Mouse (Mus musculus) liver, embryonic 14.5 days (tissue): Measurements from ENCODE around the gene Olfr597. TPM values are rescaled to one million over a fixed set of nuclear protein-coding genes. Genes with fewer than 3 reads are reported as not detected.

Experiments used
- ATAC-seq: fragments of 200-750 bp; cut with Nextera tagmentation; 2 replicates; pipeline ENCODE4 v1.8.0; 2017; ENCODE audit warnings: moderate number of reproducible peaks, mild to moderate bottlenecking, moderate library complexity; ENCODE audit not compliant: insufficient read depth
- DNase-seq, 3 experiments: peaks; one replicate each; pipeline ENCODE4 v3.0.0-alpha.2; 2012 to 2013; ENCODE audit warnings: low read depth in 3 of 3, low spot score in 3 of 3
- H3K27ac ChIP-seq: fragments of 300-500 bp; sonication (generic); 2 replicates; pipeline ENCODE4 v1.5.1; 2014; ENCODE audit warnings: moderate library complexity, mild to moderate bottlenecking, control low read depth, inconsistent platforms
- H3K27me3 ChIP-seq: fragments of 300-500 bp; sonication (generic); 2 replicates; pipeline ENCODE4 v1.6.1; 2014; ENCODE audit warnings: mild to moderate bottlenecking, low read length, moderate library complexity; ENCODE audit not compliant: control insufficient read depth, insufficient read depth
- H3K36me3 ChIP-seq: fragments of 300-500 bp; sonication (generic); replicated peaks from 2 replicates; pipeline ENCODE4 v1.6.1; 2014; ENCODE audit warnings: low read depth; ENCODE audit not compliant: control insufficient read depth, insufficient read depth
- H3K4me1 ChIP-seq, 2 experiments: fragments of 200-500 bp in 1 of 2; fragments of 300-500 bp in 1 of 2; sonication (generic) in 1 of 2; replicated peaks; 2 replicates each; pipeline ENCODE4 v1.6.1; 2012 to 2014; ENCODE audit warnings: antibody characterized with exemption in 1 of 2, inconsistent platforms in 1 of 2, low read length in 1 of 2; ENCODE audit not compliant: control insufficient read depth in 2 of 2, insufficient read depth in 2 of 2
- H3K4me2 ChIP-seq: fragments of 300-500 bp; sonication (generic); 2 replicates; pipeline ENCODE4 v1.6.1; 2014; ENCODE audit warnings: low read depth, mild to moderate bottlenecking, control low read depth, moderate library complexity
- H3K4me3 ChIP-seq, 2 experiments: fragments of 200-500 bp in 1 of 2; fragments of 300-500 bp in 1 of 2; sonication (generic) in 1 of 2; 2 replicates each; pipeline ENCODE4 v1.5.1; 2012 to 2014; ENCODE audit warnings: low read depth in 2 of 2, low read length in 2 of 2, mild to moderate bottlenecking in 2 of 2, control low read depth in 1 of 2, inconsistent platforms in 1 of 2, moderate library complexity in 1 of 2; ENCODE audit not compliant: insufficient read depth in 1 of 2
- H3K9ac ChIP-seq: fragments of 300-500 bp; sonication (generic); replicated peaks from 2 replicates; pipeline ENCODE4 v1.6.1; 2014; ENCODE audit warnings: mild to moderate bottlenecking, control low read depth, moderate library complexity
- H3K9me3 ChIP-seq: fragments of 300-500 bp; sonication (generic); 2 replicates; pipeline ENCODE4 v1.6.1; 2016; ENCODE audit warnings: low read length, mixed read lengths; ENCODE audit not compliant: control insufficient read depth
- CTCF ChIP-seq: IDR thresholded peaks from 2 replicates; pipeline ENCODE4 v1.5.1; 2016; ENCODE audit warnings: antibody characterized with exemption, low read depth, control low read depth
- EP300 ChIP-seq: IDR thresholded peaks from 2 replicates; pipeline ENCODE4 v1.6.1; 2016; ENCODE audit warnings: antibody characterized with exemption, low read depth
- WGBS: fragments of 180-500 bp; shearing (Covaris S2); extraction: QIAGEN DNeasy Blood & Tissue Kit; methylation state at CpG from one replicate; pipeline ENCODE4 v1.1.7; 2014; ENCODE audit not compliant: insufficient replicate concordance; 5-methylcytosine and 5-hydroxymethylcytosine counted together
- microRNA-seq: library from miRNA; unstranded; fragments of <30 nt; microRNA quantifications from one replicate; pipeline ENCODE4, GENCODE M21; 2016
- polyA plus RNA-seq, 2 experiments: library from polyadenylated mRNA; depleted of rRNA in 1 of 2; stranded (reverse) in 1 of 2; unstranded in 1 of 2; fragments of >200 nt; fragmentation: Nextera tagmentation in 1 of 2; extraction: Ambion mirVana in 1 of 2; gene quantifications; 2 replicates each; pipeline versions ENCODE4 v1.2.1 to v1.2.3; 2012 to 2014

The Olfr597 gene
- polyA plus RNA-seq, 2 experiments: not detected

DNA sequence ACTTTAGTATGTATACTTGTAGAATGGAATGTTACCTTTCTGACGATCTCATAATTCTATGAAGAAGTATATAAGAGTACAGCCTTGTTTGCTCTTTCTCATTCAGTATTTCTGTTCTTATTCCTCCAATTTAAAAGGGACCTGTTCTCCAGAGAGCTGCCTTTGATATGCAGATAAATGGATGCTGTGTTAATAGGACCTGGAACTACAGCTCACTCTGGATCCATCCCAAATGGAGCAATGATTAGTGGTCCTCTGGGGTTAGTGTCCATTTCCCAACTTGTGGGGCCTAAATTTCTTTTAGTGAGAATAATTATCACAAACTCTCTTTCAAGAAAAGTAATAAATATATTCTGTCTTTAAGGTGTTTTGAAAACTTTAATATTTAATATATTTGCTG lies 46.4 kb downstream of the Olfr597 start, which contains the start of gene Olfr601:
Olfr601 (minus strand) TSS at position 101 of the 400 bp plus-strand sequence.
- Histone ChIP-seq H3K9ac (no peak within 1 kb of the TSS), H3K4me3 (no peak within 1 kb of the TSS), H3K9me3 (no peaks in the 10 kb centered on the region), H3K27me3 (no peaks in the 10 kb centered on the region), H3K4me1 (no peaks in the 10 kb centered on the region), H3K4me2 (no peak within 1 kb of the TSS), H3K36me3 (no peaks in the 10 kb centered on the region), H3K27ac (no peak within 1 kb of the TSS)
- TF ChIP-seq EP300 (no peak), CTCF (no peak)
- DNase-seq (no peak), ATAC-seq (no peak)
- 50% methylated on average over 1 of the region's 1 CpGs for WGBS

Small RNAs within 50 kb of the gene (microRNA-seq; reads per million reads assigned to microRNA genes)
- not detected for gene Gm23550

Other genes starting within 250 kb of the Olfr597 start
- not detected in 2 replicates for gene Olfr584, start 234.4 kb upstream of the Olfr597 start, polyA plus RNA-seq (2012; rRNA removed)
- not detected in 2 replicates for gene Olfr584, start 234.4 kb upstream of the Olfr597 start, polyA plus RNA-seq (2014; fragmentation: Nextera tagmentation; extraction: Ambion mirVana)
- not detected in 2 replicates for gene Olfr585, start 218.6 kb upstream of the Olfr597 start, polyA plus RNA-seq (2012; rRNA removed)
- gene Olfr585, start 218.6 kb upstream of the Olfr597 start, polyA plus RNA-seq (2014; fragmentation: Nextera tagmentation; extraction: Ambion mirVana): not detected in 2 replicates
- gene Olfr586, start 190.7 kb upstream of the Olfr597 start, polyA plus RNA-seq (2012; rRNA removed): not detected in 2 replicates
- gene Olfr586, start 190.7 kb upstream of the Olfr597 start, polyA plus RNA-seq (2014; fragmentation: Nextera tagmentation; extraction: Ambion mirVana): not detected in 2 replicates
- not detected in 2 replicates for gene Olfr588-ps1, start 175.4 kb upstream of the Olfr597 start, polyA plus RNA-seq (2012; rRNA removed)
- gene Olfr588-ps1, start 175.4 kb upstream of the Olfr597 start, polyA plus RNA-seq (2014; fragmentation: Nextera tagmentation; extraction: Ambion mirVana): not detected in 2 replicates
- not detected in 2 replicates for gene Olfr589, start 160.0 kb upstream of the Olfr597 start, polyA plus RNA-seq (2012; rRNA removed)
- gene Olfr589, start 160.0 kb upstream of the Olfr597 start, polyA plus RNA-seq (2014; fragmentation: Nextera tagmentation; extraction: Ambion mirVana): not detected in 2 replicates
- not detected in 2 replicates for gene Olfr591, start 138.0 kb upstream of the Olfr597 start, polyA plus RNA-seq (2012; rRNA removed)
- not detected in 2 replicates for gene Olfr591, start 138.0 kb upstream of the Olfr597 start, polyA plus RNA-seq (2014; fragmentation: Nextera tagmentation; extraction: Ambion mirVana)
- gene Olfr592, start 131.5 kb upstream of the Olfr597 start, polyA plus RNA-seq (2012; rRNA removed): not detected in 2 replicates
- gene Olfr592, start 131.5 kb upstream of the Olfr597 start, polyA plus RNA-seq (2014; fragmentation: Nextera tagmentation; extraction: Ambion mirVana): not detected in 2 replicates
- not detected in 2 replicates for gene Olfr593, start 104.5 kb upstream of the Olfr597 start, polyA plus RNA-seq (2012; rRNA removed)
- not detected in 2 replicates for gene Olfr593, start 104.5 kb upstream of the Olfr597 start, polyA plus RNA-seq (2014; fragmentation: Nextera tagmentation; extraction: Ambion mirVana)
- not detected in 2 replicates for gene Olfr594, start 99.3 kb upstream of the Olfr597 start, polyA plus RNA-seq (2012; rRNA removed)
- gene Olfr594, start 99.3 kb upstream of the Olfr597 start, polyA plus RNA-seq (2014; fragmentation: Nextera tagmentation; extraction: Ambion mirVana): not detected in 2 replicates
- not detected in 2 replicates for gene Usp17ld, start 63.8 kb upstream of the Olfr597 start, polyA plus RNA-seq (2012; rRNA removed)
- gene Usp17ld, start 63.8 kb upstream of the Olfr597 start, polyA plus RNA-seq (2014; fragmentation: Nextera tagmentation; extraction: Ambion mirVana): 0.05 TPM in 1 of 2 replicates, not detected in the other
- not detected in 2 replicates for gene Olfr596, start 10.7 kb upstream of the Olfr597 start, polyA plus RNA-seq (2012; rRNA removed)
- not detected in 2 replicates for gene Olfr596, start 10.7 kb upstream of the Olfr597 start, polyA plus RNA-seq (2014; fragmentation: Nextera tagmentation; extraction: Ambion mirVana)
- gene Olfr598, start 7.3 kb downstream of the Olfr597 start, polyA plus RNA-seq (2012; rRNA removed): not detected in 2 replicates
- not detected in 2 replicates for gene Olfr598, start 7.3 kb downstream of the Olfr597 start, polyA plus RNA-seq (2014; fragmentation: Nextera tagmentation; extraction: Ambion mirVana)
- not detected in 2 replicates for gene Olfr599, start 19.6 kb downstream of the Olfr597 start, polyA plus RNA-seq (2012; rRNA removed)
- not detected in 2 replicates for gene Olfr599, start 19.6 kb downstream of the Olfr597 start, polyA plus RNA-seq (2014; fragmentation: Nextera tagmentation; extraction: Ambion mirVana)
- not detected in 2 replicates for gene Olfr600, start 33.4 kb downstream of the Olfr597 start, polyA plus RNA-seq (2012; rRNA removed)
- not detected in 2 replicates for gene Olfr600, start 33.4 kb downstream of the Olfr597 start, polyA plus RNA-seq (2014; fragmentation: Nextera tagmentation; extraction: Ambion mirVana)
- not detected in 2 replicates for gene Olfr601, start 46.3 kb downstream of the Olfr597 start, polyA plus RNA-seq (2012; rRNA removed)
- not detected in 2 replicates for gene Olfr601, start 46.3 kb downstream of the Olfr597 start, polyA plus RNA-seq (2014; fragmentation: Nextera tagmentation; extraction: Ambion mirVana)
- gene Olfr603, start 69.9 kb downstream of the Olfr597 start, polyA plus RNA-seq (2012; rRNA removed): not detected in 2 replicates
- not detected in 2 replicates for gene Olfr603, start 69.9 kb downstream of the Olfr597 start, polyA plus RNA-seq (2014; fragmentation: Nextera tagmentation; extraction: Ambion mirVana)
- not detected in 2 replicates for gene Usp17lc, start 98.8 kb downstream of the Olfr597 start, polyA plus RNA-seq (2012; rRNA removed)
- gene Usp17lc, start 98.8 kb downstream of the Olfr597 start, polyA plus RNA-seq (2014; fragmentation: Nextera tagmentation; extraction: Ambion mirVana): not detected in 2 replicates
- gene Olfr605, start 129.1 kb downstream of the Olfr597 start, polyA plus RNA-seq (2012; rRNA removed): not detected in 2 replicates
- gene Olfr605, start 129.1 kb downstream of the Olfr597 start, polyA plus RNA-seq (2014; fragmentation: Nextera tagmentation; extraction: Ambion mirVana): not detected in 2 replicates
- not detected in 2 replicates for gene Olfr606, start 132.7 kb downstream of the Olfr597 start, polyA plus RNA-seq (2012; rRNA removed)
- not detected in 2 replicates for gene Olfr606, start 132.7 kb downstream of the Olfr597 start, polyA plus RNA-seq (2014; fragmentation: Nextera tagmentation; extraction: Ambion mirVana)
- gene Olfr607, start 147.8 kb downstream of the Olfr597 start, polyA plus RNA-seq (2012; rRNA removed): not detected in 2 replicates
- not detected in 2 replicates for gene Olfr607, start 147.8 kb downstream of the Olfr597 start, polyA plus RNA-seq (2014; fragmentation: Nextera tagmentation; extraction: Ambion mirVana)
- gene Olfr608, start 153.6 kb downstream of the Olfr597 start, polyA plus RNA-seq (2012; rRNA removed): not detected in 2 replicates
- gene Olfr608, start 153.6 kb downstream of the Olfr597 start, polyA plus RNA-seq (2014; fragmentation: Nextera tagmentation; extraction: Ambion mirVana): not detected in 2 replicates
- gene Olfr609, start 181.7 kb downstream of the Olfr597 start, polyA plus RNA-seq (2012; rRNA removed): not detected in 2 replicates
- gene Olfr609, start 181.7 kb downstream of the Olfr597 start, polyA plus RNA-seq (2014; fragmentation: Nextera tagmentation; extraction: Ambion mirVana): not detected in 2 replicates
- gene Olfr610, start 195.8 kb downstream of the Olfr597 start, polyA plus RNA-seq (2012; rRNA removed): not detected in 2 replicates
- gene Olfr610, start 195.8 kb downstream of the Olfr597 start, polyA plus RNA-seq (2014; fragmentation: Nextera tagmentation; extraction: Ambion mirVana): not detected in 2 replicates
- not detected in 2 replicates for gene Olfr611, start 204.5 kb downstream of the Olfr597 start, polyA plus RNA-seq (2012; rRNA removed)
- gene Olfr611, start 204.5 kb downstream of the Olfr597 start, polyA plus RNA-seq (2014; fragmentation: Nextera tagmentation; extraction: Ambion mirVana): not detected in 2 replicates
- not detected in 2 replicates for gene Olfr612, start 226.4 kb downstream of the Olfr597 start, polyA plus RNA-seq (2012; rRNA removed)
- not detected in 2 replicates for gene Olfr612, start 226.4 kb downstream of the Olfr597 start, polyA plus RNA-seq (2014; fragmentation: Nextera tagmentation; extraction: Ambion mirVana)
- not detected in 2 replicates for gene Olfr613, start 231.8 kb downstream of the Olfr597 start, polyA plus RNA-seq (2012; rRNA removed)
- gene Olfr613, start 231.8 kb downstream of the Olfr597 start, polyA plus RNA-seq (2014; fragmentation: Nextera tagmentation; extraction: Ambion mirVana): not detected in 2 replicates
- gene Olfr615, start 239.8 kb downstream of the Olfr597 start, polyA plus RNA-seq (2012; rRNA removed): not detected in 2 replicates
- not detected in 2 replicates for gene Olfr615, start 239.8 kb downstream of the Olfr597 start, polyA plus RNA-seq (2014; fragmentation: Nextera tagmentation; extraction: Ambion mirVana)